Mouse (Mus musculus) kidney, postnatal 25 days (tissue): ENCODE data around the gene Itpkb.
A peak's percentile ranks its signal among the peaks of the same experiment; 100 is the strongest.

Experiments used
- DNase-seq, 2 experiments: peaks; one replicate each; pipeline ENCODE4 v3.0.0; 2021; ENCODE audit warnings: mixed read lengths in 2 of 2

The Itpkb gene

GRCm38 (mm10) chr1:180422076-180422828 is 92.0 kb downstream of the Itpkb start:
- DNase-seq: peak; percentile 90 to 93

GRCm38 (mm10) chr1:180423008-180423639 is 92.8 kb downstream of the Itpkb start:
- DNase-seq: peak in 1 of 2 experiments; percentile 66

- DNase-seq: no peak
Measured at GRCm38 (mm10) chr1:180423931-180424330, 93.6 kb downstream of the Itpkb start.

DNA sequence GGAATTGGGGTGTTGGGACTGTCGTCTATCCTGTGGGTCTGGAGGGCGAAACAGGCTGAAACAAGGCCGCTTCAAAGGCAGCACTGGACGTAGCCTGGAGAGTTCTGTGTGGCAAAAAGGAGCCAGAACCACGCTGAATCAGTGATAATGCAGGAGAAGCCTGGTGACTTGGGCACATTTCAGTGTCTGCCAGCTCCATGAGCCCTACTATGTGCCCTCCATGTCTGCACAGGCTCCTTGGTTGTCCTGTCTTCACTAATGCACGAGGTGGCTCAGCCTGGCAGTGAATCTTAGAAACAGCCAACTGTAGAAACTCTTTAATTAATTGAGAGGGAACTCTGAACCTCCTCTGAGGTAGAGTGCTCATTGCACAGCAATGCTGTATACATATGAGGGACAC is 96.1 kb downstream of the Itpkb start:
- no peak for DNase-seq

- DNase-seq: no peak
Measured at GRCm38 (mm10) chr1:180427685-180428084, 97.4 kb downstream of the Itpkb start.

- DNase-seq: peak; percentile 55 to 57
Measured at GRCm38 (mm10) chr1:180428101-180428712, 97.9 kb downstream of the Itpkb start.

GRCm38 (mm10) chr1:180428871-180429270 is 98.6 kb downstream of the Itpkb start:
- DNase-seq: no peak

DNA sequence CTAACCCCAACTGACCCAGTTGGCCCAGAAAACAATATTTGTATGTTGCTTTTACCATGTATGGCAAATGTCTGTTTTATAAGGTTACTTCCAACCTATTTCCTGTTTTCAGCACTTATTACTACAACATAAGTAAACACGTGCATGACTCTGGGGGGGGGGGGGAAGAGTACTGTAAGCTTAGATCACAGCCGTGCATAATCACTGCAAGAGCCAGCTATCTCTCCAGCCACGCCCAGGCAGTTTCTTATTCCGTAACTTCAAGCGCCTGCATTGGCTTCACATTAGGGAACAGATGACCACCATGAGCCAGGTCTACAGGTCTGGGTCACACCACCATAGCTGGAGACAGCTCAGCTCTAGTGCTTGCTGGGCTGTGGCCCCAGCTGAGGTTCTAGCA is 99.5 kb downstream of the Itpkb start:
- DNase-seq: no peak

- DNase-seq: no peak
Measured at GRCm38 (mm10) chr1:180431833-180432232, 101.5 kb downstream of the Itpkb start.

DNA sequence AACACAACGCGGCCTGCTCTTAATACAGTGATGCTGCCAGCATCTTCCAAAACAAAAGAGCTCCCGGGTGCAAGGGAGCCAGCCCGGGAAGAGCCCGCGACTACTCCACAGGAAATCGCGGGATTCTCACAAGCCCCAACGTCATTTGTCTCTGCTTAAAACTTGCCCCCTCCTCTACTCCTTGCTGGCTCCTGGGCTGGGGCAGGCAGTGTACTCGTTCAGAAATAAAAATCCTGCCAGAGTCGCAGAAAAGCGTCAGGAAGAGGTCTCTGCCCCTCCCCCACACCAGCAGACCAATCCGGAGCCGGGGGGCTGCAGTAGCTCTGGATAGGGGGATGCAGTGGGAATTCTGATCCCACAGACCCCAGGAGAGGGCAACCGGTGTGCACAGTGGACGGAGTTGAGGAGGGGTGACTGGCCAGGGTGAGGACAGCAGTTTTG is 102.8 kb downstream of the Itpkb start:
- no peak for DNase-seq

DNA sequence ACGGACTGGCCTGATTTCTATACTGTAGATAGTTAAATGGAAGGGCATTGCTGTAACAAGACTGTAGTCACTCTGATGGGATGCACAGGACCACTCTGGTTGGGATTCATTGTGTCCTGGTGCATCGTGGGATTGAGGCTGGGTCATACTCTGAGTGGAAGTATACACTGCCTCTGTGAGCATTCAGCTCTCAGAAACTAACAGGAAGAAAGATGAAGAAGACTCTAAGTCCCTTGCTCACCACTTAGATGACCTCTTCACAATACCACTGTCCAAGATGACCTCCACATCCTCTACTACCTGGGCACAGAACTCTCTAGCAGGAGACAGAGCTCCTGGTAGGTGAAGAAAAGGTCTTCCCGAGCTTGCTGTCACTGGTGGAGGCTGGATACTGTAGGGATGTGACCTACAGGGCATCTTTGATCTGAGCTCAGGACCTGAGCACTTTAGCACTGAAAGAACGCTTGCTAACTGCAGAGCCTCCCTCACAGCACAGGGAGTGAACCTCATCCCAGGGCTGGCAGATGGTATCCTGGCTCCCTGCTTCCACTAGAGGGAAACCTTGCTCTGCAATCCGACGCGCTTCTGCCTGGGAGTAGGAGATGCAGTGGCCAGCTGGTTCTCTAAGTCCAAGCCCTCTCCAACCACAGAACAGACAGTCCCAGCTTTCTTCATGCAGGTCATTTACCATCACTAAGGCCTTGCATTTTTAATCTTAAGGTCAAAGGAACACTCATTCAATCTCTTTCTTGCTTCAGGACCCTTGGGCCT is 103.7 kb downstream of the Itpkb start:
- DNase-seq: peak; percentile 70 to 71

DNA sequence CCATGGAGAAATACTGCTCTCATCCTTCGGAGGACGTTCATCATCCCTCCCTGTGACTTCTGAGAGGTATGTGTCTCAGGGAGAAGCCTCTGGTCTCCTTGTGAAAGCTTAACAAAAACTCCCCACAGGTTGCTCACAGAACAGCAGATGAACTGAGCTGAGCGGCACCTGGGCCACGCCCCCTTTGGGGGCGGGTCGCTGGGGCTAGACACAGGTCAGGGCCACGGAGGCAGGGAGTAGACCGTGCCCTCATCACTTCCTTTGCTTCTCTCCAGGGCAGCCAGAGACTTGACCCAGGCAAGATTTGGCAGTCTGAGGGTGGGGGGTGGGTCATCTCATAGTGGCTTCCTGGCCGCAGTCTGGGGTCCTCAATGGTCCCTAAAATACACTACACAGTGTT is 104.6 kb downstream of the Itpkb start:
- no peak for DNase-seq

DNA sequence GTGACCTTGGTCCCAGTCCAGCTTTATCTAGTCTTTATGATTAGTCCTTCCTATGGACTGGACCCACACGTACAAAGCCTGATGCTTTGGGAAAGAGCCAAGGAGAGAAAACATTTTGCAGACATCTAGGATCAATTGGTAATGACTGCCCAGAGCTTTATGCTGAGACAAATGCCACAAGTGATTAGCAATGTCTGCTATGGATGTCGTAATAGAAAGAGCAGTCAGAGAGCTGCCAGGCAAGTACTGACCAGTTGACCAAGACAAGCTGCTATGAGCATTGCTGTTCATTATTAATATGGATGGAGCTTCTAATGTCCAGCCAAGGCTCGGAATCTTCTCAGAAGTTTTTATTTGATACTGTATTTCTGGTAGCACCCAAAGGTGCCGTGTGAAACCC is 109.2 kb downstream of the Itpkb start:
- no peak for DNase-seq

GRCm38 (mm10) chr1:180444411-180444810 is 114.1 kb downstream of the Itpkb start:
- no peak for DNase-seq

GRCm38 (mm10) chr1:180449641-180450040 is 119.4 kb downstream of the Itpkb start:
- DNase-seq: no peak

- DNase-seq: peak; percentile 35 to 47
Measured at GRCm38 (mm10) chr1:180458274-180458673, 128.0 kb downstream of the Itpkb start.

- no peak for DNase-seq
Measured at GRCm38 (mm10) chr1:180458680-180459079, 128.4 kb downstream of the Itpkb start.

DNA sequence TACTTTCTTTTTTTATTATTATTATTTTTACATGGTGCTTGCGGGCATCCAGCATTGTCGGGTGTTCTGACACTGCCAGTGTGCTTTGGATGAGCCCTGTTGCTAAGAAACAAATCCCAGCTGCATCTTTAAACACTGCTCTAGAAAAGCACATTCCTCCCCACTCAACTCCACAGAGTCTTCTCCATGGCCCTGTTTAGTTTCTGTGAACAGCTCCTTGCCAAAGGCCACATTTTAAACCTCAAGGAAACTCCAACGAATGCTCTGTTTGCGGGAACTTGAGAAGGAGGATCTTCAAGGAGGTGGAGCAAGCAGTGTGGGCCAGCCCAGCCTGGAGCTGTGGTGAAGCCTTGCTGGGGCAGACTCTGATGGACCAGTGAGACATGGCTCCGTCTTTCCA is 130.4 kb downstream of the Itpkb start:
- DNase-seq: peak in 1 of 2 experiments; percentile 41

DNA sequence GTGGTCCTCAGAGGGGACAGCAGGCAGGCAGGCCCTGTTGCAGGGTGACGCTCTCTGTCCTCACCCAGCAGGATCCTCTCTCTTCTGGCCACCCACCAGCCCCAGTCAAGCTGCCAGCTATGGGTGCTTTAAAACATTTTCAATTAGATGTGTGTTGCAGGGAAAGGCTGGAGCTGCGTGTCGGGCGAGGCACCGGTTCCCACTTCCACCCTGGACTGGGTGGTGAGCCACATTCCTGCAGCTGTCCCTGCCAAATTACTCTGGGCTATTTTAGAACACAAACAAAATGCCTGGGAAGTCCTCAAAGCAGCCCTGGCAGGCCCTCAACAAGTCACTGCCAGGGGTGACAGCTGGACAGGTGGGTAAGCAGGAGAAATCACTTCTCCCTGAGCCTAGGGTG is 132.1 kb downstream of the Itpkb start:
- DNase-seq: no peak

DNA sequence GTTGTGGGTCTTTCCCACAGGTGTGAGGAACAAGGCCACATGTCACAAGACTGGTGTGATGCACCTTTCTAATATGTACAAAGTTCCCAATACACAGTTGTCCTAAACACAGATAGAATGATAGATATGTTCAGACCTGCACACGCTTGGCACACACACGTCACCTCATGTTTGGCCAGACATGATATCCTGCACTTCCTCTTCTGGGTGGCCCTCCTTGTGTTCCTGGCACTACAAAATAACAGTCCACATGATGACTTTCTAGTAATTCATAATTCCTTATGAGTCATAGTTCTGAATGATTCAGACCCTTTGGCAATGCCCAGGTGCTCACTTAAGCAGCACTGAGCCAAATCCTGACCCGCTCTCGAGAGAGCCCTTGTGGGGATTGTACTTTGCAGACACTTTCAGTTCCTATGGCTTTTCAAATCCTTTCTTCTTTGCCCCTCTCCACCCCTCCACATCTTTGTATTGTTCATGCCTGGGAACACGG is 132.7 kb downstream of the Itpkb start:
- no peak for DNase-seq

DNA sequence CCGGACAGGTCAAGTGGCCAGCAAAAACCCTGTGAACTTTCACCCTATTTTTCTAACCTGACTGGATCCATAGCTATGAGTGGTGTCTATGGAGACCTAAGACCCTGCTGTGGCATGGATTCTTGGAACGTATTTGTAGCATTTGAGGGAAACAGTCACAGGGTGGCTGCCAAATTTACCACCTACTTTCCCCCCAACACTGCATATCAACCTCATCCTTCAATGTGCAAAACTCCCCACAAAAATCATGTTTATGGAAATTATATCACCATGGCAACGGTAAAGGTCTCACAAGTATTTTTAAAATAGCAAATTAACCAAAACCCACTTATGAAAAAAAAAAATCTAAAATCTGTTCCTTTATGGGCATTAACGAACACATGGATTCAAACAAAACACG is 134.1 kb downstream of the Itpkb start:
- no peak for DNase-seq

- DNase-seq: no peak
Measured at GRCm38 (mm10) chr1:180465620-180466019, 135.3 kb downstream of the Itpkb start.

DNA sequence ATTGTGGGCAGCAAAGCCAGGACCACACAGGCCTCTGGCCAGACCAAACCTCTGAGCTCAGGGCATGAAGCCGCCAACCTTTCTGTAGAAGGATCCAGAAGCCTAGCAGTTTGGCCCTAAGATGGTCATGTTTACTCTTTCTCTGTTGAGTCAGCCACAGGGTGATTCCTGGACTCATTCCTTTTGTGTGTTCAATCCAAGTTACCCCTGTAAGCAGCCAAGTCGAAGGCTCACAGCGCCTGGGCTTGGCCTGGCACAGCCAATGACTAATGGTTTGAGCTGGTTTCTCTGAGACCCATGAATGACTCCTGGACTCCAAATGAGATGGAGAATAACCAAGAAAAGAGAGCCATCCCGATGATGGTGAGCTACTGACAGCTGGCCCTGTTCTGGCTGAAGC is 137.7 kb downstream of the Itpkb start:
- no peak for DNase-seq
